ENCODE assay signal across 21 mouse cellular contexts in the genomic region with DNA sequence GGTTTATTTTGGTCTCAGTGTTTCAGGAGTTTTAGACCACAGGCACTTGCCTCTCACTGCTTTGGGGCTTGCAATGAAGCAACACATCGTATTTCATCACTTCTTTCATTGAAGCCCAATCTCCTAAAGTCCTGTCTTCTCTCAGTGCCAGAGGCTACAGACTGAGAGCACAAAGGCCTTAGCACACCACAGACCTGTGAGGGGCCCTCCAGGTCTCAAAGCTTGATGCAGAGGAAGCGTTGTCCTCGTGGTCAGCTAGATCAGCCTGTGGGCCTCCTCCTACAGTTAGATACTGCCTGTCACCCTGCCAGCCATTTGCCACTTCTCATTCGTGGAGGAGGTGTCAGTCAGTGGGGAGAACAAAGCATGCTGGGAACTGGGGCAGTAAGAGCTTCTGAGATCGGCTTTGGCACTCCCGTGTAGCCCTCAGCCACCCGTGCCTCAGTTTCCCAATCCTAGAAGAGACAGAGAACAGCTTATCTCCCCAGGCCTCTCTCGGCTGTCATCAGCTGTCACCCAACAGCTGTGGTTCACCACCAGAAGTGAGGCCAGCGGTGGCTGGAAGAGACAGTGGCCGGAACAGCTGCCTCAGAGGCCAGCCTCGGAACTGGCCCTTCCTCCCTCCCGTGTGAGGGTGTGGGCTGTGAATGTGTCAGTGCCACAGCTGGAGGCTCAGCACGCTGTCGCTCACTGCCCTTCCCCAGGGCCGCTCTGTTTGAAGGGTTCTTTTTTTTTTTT.
DNase-seq lines count a peak whose midpoint lies in the region; ATAC-seq and TF ChIP-seq lines count a peak whose summit lies in the region.
"Had no signal": no experiment of that assay in that cellular context is flagged by ENCODE, and none has a peak within 500 bp of the region (broad histone marks: within the 10 kb centered on the region; RNA-seq: fewer than 3 reads in every experiment).

No protein-coding gene starts in this region.

- H3K4me1 ChIP-seq in liver, embryonic 13.5 days (replicated peaks), result peaks cover 32% of the 10 kb centered on the region
- peaks cover 2% of the 10 kb centered on the region; the same call in 1 of the 2 replicates for H3K4me1 ChIP-seq in liver, postnatal 0 days (ENCODE audit: insufficient read depth)
- peaks cover 1% of the 10 kb centered on the region; the same call in 1 of the 2 replicates for H3K4me1 ChIP-seq in bone marrow, adult 2 months (ENCODE audit: control insufficient read depth, insufficient read depth, low read length)
- peaks cover 15% of the 10 kb centered on the region for H3K4me1 ChIP-seq in heart, embryonic 12.5 days (replicated peaks)
- peaks cover 86% of the 10 kb centered on the region for H3K4me1 ChIP-seq in megakaryocyte, embryonic 14.5 days
- peaks cover 6% of the 10 kb centered on the region for H3K4me1 ChIP-seq in cerebellum, adult 2 months (ENCODE audit: control insufficient read depth, insufficient read depth, low read length)
- H3K4me1 ChIP-seq: embryonic facial prominence, embryonic 15.5 days; hindbrain, embryonic 13.5 days; neural tube, embryonic 15.5 days had no signal

- no peak for TF ChIP-seq EP300 in liver, postnatal 0 days (IDR thresholded peaks at IDR 0.05; ENCODE audit: low read depth)

- ATAC-seq in liver, embryonic 13.5 days (ENCODE audit: low read depth), result 0 out of 2 replicates have a peak, but pooled peaks have one; percentile 33
- ATAC-seq in liver, postnatal 0 days, result no peak; the same call in 1 of the 2 replicates
- peak; percentile 49; the same call in 1 of the 2 replicates for ATAC-seq in heart, embryonic 12.5 days (ENCODE audit: insufficient number of reproducible peaks, low FRiP score)
- ATAC-seq: activated CD4-positive, CD25-positive, alpha-beta regulatory T cell, adult 4 months; intestine, postnatal 0 days had no signal

- 50% methylated on average over 15 of the region's 15 CpGs for WGBS in liver, embryonic 13.5 days (ENCODE audit: insufficient replicate concordance)
- 53% methylated on average over 15 of the region's 15 CpGs for WGBS in liver, postnatal 0 days (ENCODE audit: insufficient replicate concordance)
- WGBS in bone marrow, adult 2 months, result 36% methylated on average over 15 of the region's 15 CpGs
- 40% methylated on average over 15 of the region's 15 CpGs for WGBS in heart, embryonic 12.5 days
- 86% methylated on average over 15 of the region's 15 CpGs for whole genome bisulfite sequencing in cerebellum, adult 2 months

- TF ChIP-seq POLR2A in bone marrow, adult 2 months (IDR thresholded peaks at IDR 0.05; ENCODE audit: borderline replicate concordance, control insufficient read depth, low read depth, low read length), result no peak; the same call in 1 of the 2 replicates
- no peak for TF ChIP-seq POLR2A in cerebellum, adult 2 months (IDR thresholded peaks at IDR 0.05; ENCODE audit: borderline replicate concordance, insufficient read depth, low read length)

- no peak overlapping the region; the same call in 1 of the 2 replicates for H3K27ac ChIP-seq in liver, embryonic 13.5 days
- no peak overlapping the region for H3K27ac ChIP-seq in liver, postnatal 0 days (ENCODE audit: low read depth)
- H3K27ac ChIP-seq in bone marrow, adult 2 months (ENCODE audit: control insufficient read depth, insufficient read depth, low read depth, low read length, poor library complexity), result peak overlapping the region; percentile 32
- no peak overlapping the region for H3K27ac ChIP-seq in heart, embryonic 12.5 days (ENCODE audit: poor library complexity, severe bottlenecking)
- H3K27ac ChIP-seq in cerebellum, adult 2 months (ENCODE audit: insufficient read depth, low read length), result no peak overlapping the region
- H3K27ac ChIP-seq: embryonic facial prominence, embryonic 15.5 days; forebrain, embryonic 12.5 days; hindbrain, embryonic 13.5 days; neural tube, embryonic 15.5 days; stomach, embryonic 15.5 days had no signal

- H3K36me3 ChIP-seq in liver, embryonic 13.5 days, result peaks cover 60% of the 10 kb centered on the region
- H3K36me3 ChIP-seq in liver, postnatal 0 days (replicated peaks; ENCODE audit: insufficient read depth, low read length), result peaks cover 19% of the 10 kb centered on the region
- peaks cover 96% of the 10 kb centered on the region for H3K36me3 ChIP-seq in heart, embryonic 12.5 days
- H3K36me3 ChIP-seq in megakaryocyte, embryonic 14.5 days (replicated peaks; ENCODE audit: low read length), result peaks cover 100% of the 10 kb centered on the region

- TF ChIP-seq CTCF in liver, postnatal 0 days (IDR thresholded peaks at IDR 0.05; ENCODE audit: low read depth), result no peak
- TF ChIP-seq CTCF in bone marrow, adult 2 months (IDR thresholded peaks at IDR 0.05; ENCODE audit: control insufficient read depth, insufficient read depth, low read length), result no peak
- no peak for TF ChIP-seq CTCF in cerebellum, adult 2 months (IDR thresholded peaks at IDR 0.05; ENCODE audit: borderline replicate concordance, insufficient read depth, low read depth, low read length)

- H3K4me2 ChIP-seq in liver, embryonic 13.5 days, result no peak overlapping the region
- no peak overlapping the region for H3K4me2 ChIP-seq in liver, postnatal 0 days (ENCODE audit: low read depth, low read length)
- H3K4me2 ChIP-seq in heart, embryonic 12.5 days, result no peak overlapping the region
- H3K4me2 ChIP-seq: embryonic facial prominence, embryonic 15.5 days; forebrain, embryonic 12.5 days; hindbrain, embryonic 13.5 days; neural tube, embryonic 15.5 days; stomach, embryonic 15.5 days had no signal

- no peak overlapping the region for H3K4me3 ChIP-seq in liver, embryonic 13.5 days (replicated peaks)
- H3K4me3 ChIP-seq in liver, postnatal 0 days (ENCODE audit: low read depth, low read length), result no peak overlapping the region
- H3K4me3 ChIP-seq in bone marrow, adult 2 months (replicated peaks; ENCODE audit: control insufficient read depth, low read depth, low read length), result no peak overlapping the region
- H3K4me3 ChIP-seq in heart, embryonic 12.5 days, result no peak overlapping the region
- peak overlapping the region; percentile 83 for H3K4me3 ChIP-seq in megakaryocyte, embryonic 14.5 days (replicated peaks)
- no peak overlapping the region for H3K4me3 ChIP-seq in cerebellum, adult 2 months (replicated peaks; ENCODE audit: insufficient read depth, low read depth, low read length)
- H3K4me3 ChIP-seq: embryonic facial prominence, embryonic 15.5 days; forebrain, embryonic 12.5 days; hindbrain, embryonic 13.5 days; neural tube, embryonic 15.5 days; stomach, embryonic 15.5 days had no signal

- DNase-seq in liver, embryonic 13.5 days, result no peak
- no peak for DNase-seq in liver, postnatal 0 days
- DNase-seq in right cerebral cortex, postnatal 14 days, result no peak
- no peak for DNase-seq in thymus, postnatal 4 days
- DNase-seq in cerebellum, adult 2 months, result no peak
- DNase-seq: cerebellum, postnatal 36 days; gastrocnemius, postnatal 36 days; kidney, postnatal 36 days; spleen, adult 18-20 months; thymus, postnatal 25 days had no signal

- H3K9ac ChIP-seq in liver, embryonic 13.5 days, result no peak overlapping the region
- H3K9ac ChIP-seq in liver, postnatal 0 days (replicated peaks), result no peak overlapping the region
- H3K9ac ChIP-seq in heart, embryonic 12.5 days, result no peak overlapping the region
- H3K9ac ChIP-seq: embryonic facial prominence, embryonic 15.5 days; forebrain, embryonic 12.5 days; hindbrain, embryonic 13.5 days; neural tube, embryonic 15.5 days; stomach, embryonic 15.5 days had no signal

- H3K9me3 ChIP-seq in liver, embryonic 13.5 days (replicated peaks), result no peaks in the 10 kb centered on the region
- H3K9me3 ChIP-seq in liver, postnatal 0 days (ENCODE audit: low read length), result no peaks in the 10 kb centered on the region
- H3K9me3 ChIP-seq in heart, embryonic 12.5 days (replicated peaks), result no peaks in the 10 kb centered on the region
- peaks cover 8% of the 10 kb centered on the region for H3K9me3 ChIP-seq in megakaryocyte, embryonic 14.5 days
- H3K9me3 ChIP-seq: embryonic facial prominence, embryonic 15.5 days; forebrain, embryonic 12.5 days; hindbrain, embryonic 13.5 days; neural tube, embryonic 15.5 days; stomach, embryonic 15.5 days had no signal

- no peaks in the 10 kb centered on the region for H3K27me3 ChIP-seq in liver, embryonic 13.5 days
- H3K27me3 ChIP-seq in liver, postnatal 0 days (ENCODE audit: insufficient read depth, low read length), result no peaks in the 10 kb centered on the region
- H3K27me3 ChIP-seq in heart, embryonic 12.5 days (replicated peaks), result no peaks in the 10 kb centered on the region
- no peaks in the 10 kb centered on the region for H3K27me3 ChIP-seq in megakaryocyte, embryonic 14.5 days (replicated peaks)
- no peaks in the 10 kb centered on the region for H3K27me3 ChIP-seq in cerebellum, adult 2 months (ENCODE audit: control insufficient read depth, insufficient read depth, low read length)
- H3K27me3 ChIP-seq: CH12.LX; embryonic facial prominence, embryonic 15.5 days; forebrain, embryonic 12.5 days; hindbrain, embryonic 13.5 days; neural tube, embryonic 15.5 days; stomach, embryonic 15.5 days had no signal
